Mouse (Mus musculus): Measurements from ENCODE around the gene Ypel1. TPM values are rescaled to one million over a fixed set of nuclear protein-coding genes. Genes with fewer than 3 reads are reported as not detected.

Gene Ypel1
- total RNA-seq, 2 experiments from 2014 or later: 1.6 to 2.0 TPM

Small RNA genes within 50 kb of the gene (microRNA-seq; reads per million reads assigned to microRNA genes)
- gene Mir130b (ENCODE audit: borderline number of aligned reads in 2 of 2) (207 to 254 reads per million in 2 experiments), gene Mir301b (ENCODE audit: borderline number of aligned reads in 2 of 2) (0 to 2.2 reads per million in 2 experiments)

Other genes with a start within 250 kb of the Ypel1 start
- under 1 TPM in 1 of 2 experiments, not detected in 1; 0.22 TPM for gene Spag6l, start 240.2 kb upstream of the Ypel1 start, total RNA-seq (2021)
- not detected for gene Igll1, start 205.7 kb upstream of the Ypel1 start, total RNA-seq (2021)
- gene Top3b, start 199.0 kb upstream of the Ypel1 start, total RNA-seq (2021): 10 to 100 TPM; 25.2 to 32.6 TPM
- not detected for gene Vpreb1, start 198.9 kb upstream of the Ypel1 start, total RNA-seq (2021)
- gene Ppm1f, start 173.2 kb upstream of the Ypel1 start, total RNA-seq (2021): 10 to 100 TPM; 25.0 to 25.8 TPM
- gene Mapk1, start 86.3 kb upstream of the Ypel1 start, total RNA-seq (2021): 100 to 1,000 TPM; 109 to 110 TPM
- 10 to 100 TPM; 39.7 to 40.4 TPM for gene Ppil2, start 41.6 kb downstream of the Ypel1 start, total RNA-seq (2021)
- gene 2610318N02Rik, start 55.5 kb downstream of the Ypel1 start, total RNA-seq (2021): not detected
- 10 to 100 TPM; 11.5 to 17.7 TPM for gene Sdf2l1, start 62.7 kb downstream of the Ypel1 start, total RNA-seq (2021)
- 1 to 10 TPM; 1.6 to 1.7 TPM for gene Ydjc, start 74.9 kb downstream of the Ypel1 start, total RNA-seq (2021)
- gene Ccdc116, start 77.5 kb downstream of the Ypel1 start, total RNA-seq (2021): not detected
- 100 to 1,000 TPM; 110 to 125 TPM for gene Ube2l3, start 133.0 kb downstream of the Ypel1 start, total RNA-seq (2021)
- under 1 TPM; 0.08 to 0.25 TPM for gene Rimbp3, start 138.9 kb downstream of the Ypel1 start, total RNA-seq (2021)
- 1 to 10 TPM; 2.2 to 2.3 TPM for gene Hic2, start 163.9 kb downstream of the Ypel1 start, total RNA-seq (2021)
- gene Tmem191c, start 206.4 kb downstream of the Ypel1 start, total RNA-seq (2021): 1 to 10 TPM; 2.1 to 2.4 TPM

Measured in heart, postnatal 36 days (tissue).